In genomic region chr16:73959479-73959970, GRCm38 (mm10) we compare ENCODE assay signal across 23 mouse cellular contexts.
DNase-seq lines count a peak whose midpoint lies in the region; ATAC-seq and TF ChIP-seq lines count a peak whose summit lies in the region.
"Had no signal": no experiment of that assay in that cellular context is flagged by ENCODE, and none has a peak within 500 bp of the region (broad histone marks: within the 10 kb centered on the region; RNA-seq: fewer than 3 reads in every experiment).

No protein-coding gene starts in this region.

- H3K27me3 ChIP-seq in embryonic facial prominence, embryonic 14.5 days (replicated peaks; ENCODE audit: control insufficient read depth, insufficient read depth, low read length), result no peaks in the 10 kb centered on the region
- H3K27me3 ChIP-seq in embryonic facial prominence, embryonic 10.5 days (replicated peaks; ENCODE audit: low read depth, poor library complexity, severe bottlenecking), result no peaks in the 10 kb centered on the region
- no peaks in the 10 kb centered on the region for H3K27me3 ChIP-seq in kidney, postnatal 0 days (ENCODE audit: insufficient read depth, low read length)
- H3K27me3 ChIP-seq: embryonic facial prominence, embryonic 12.5 days; forebrain, embryonic 13.5 days; hindbrain, embryonic 13.5 days had no signal

- no peak for TF ChIP-seq CTCF in kidney, postnatal 0 days (IDR thresholded peaks at IDR 0.05; ENCODE audit: low read depth)

- no peak overlapping the region for H3K4me2 ChIP-seq in embryonic facial prominence, embryonic 14.5 days (ENCODE audit: low read depth, low read length)
- H3K4me2 ChIP-seq in kidney, postnatal 0 days (ENCODE audit: low read length), result no peak overlapping the region
- H3K4me2 ChIP-seq: embryonic facial prominence, embryonic 12.5 days; forebrain, embryonic 13.5 days; hindbrain, embryonic 13.5 days had no signal

- WGBS in embryonic facial prominence, embryonic 14.5 days, result 73% methylated on average over 6 of the region's 6 CpGs
- WGBS in embryonic facial prominence, embryonic 10.5 days, result 84% methylated on average over 6 of the region's 6 CpGs
- 53% methylated on average over 6 of the region's 6 CpGs for WGBS in kidney, postnatal 0 days

- H3K9ac ChIP-seq in embryonic facial prominence, embryonic 14.5 days (ENCODE audit: low read depth, low read length), result no peak overlapping the region
- no peak overlapping the region for H3K9ac ChIP-seq in kidney, postnatal 0 days (ENCODE audit: low read depth, low read length)
- H3K9ac ChIP-seq: embryonic facial prominence, embryonic 12.5 days; forebrain, embryonic 13.5 days; hindbrain, embryonic 13.5 days had no signal

- H3K36me3 ChIP-seq in embryonic facial prominence, embryonic 14.5 days (ENCODE audit: control insufficient read depth, insufficient read depth, low read length), result peaks cover 13% of the 10 kb centered on the region; the same call in 1 of the 2 replicates
- H3K36me3 ChIP-seq in embryonic facial prominence, embryonic 10.5 days (replicated peaks), result no peaks in the 10 kb centered on the region
- H3K36me3 ChIP-seq in kidney, postnatal 0 days (ENCODE audit: insufficient read depth, low read length), result no peaks in the 10 kb centered on the region
- H3K36me3 ChIP-seq: embryonic facial prominence, embryonic 12.5 days; heart, embryonic 10.5 days had no signal

- no peaks in the 10 kb centered on the region for H3K9me3 ChIP-seq in embryonic facial prominence, embryonic 14.5 days (ENCODE audit: control insufficient read depth, low read length)
- no peaks in the 10 kb centered on the region for H3K9me3 ChIP-seq in embryonic facial prominence, embryonic 10.5 days
- no peaks in the 10 kb centered on the region for H3K9me3 ChIP-seq in kidney, postnatal 0 days (replicated peaks; ENCODE audit: low read length)
- H3K9me3 ChIP-seq: embryonic facial prominence, embryonic 12.5 days; forebrain, embryonic 13.5 days; heart, embryonic 10.5 days; hindbrain, embryonic 13.5 days had no signal

- no peaks in the 10 kb centered on the region for H3K4me1 ChIP-seq in embryonic facial prominence, embryonic 14.5 days (ENCODE audit: control insufficient read depth, insufficient read depth, low read length)
- H3K4me1 ChIP-seq in embryonic facial prominence, embryonic 10.5 days, result no peaks in the 10 kb centered on the region; the same call in 1 of the 2 replicates
- 0 out of 2 replicates have a peak, but pooled peaks cover under 1% of the 10 kb centered on the region for H3K4me1 ChIP-seq in kidney, postnatal 0 days (replicated peaks; ENCODE audit: insufficient read depth, low read length)
- H3K4me1 ChIP-seq: heart, embryonic 10.5 days; hindbrain, embryonic 13.5 days had no signal

- no peak overlapping the region for H3K4me3 ChIP-seq in embryonic facial prominence, embryonic 14.5 days (ENCODE audit: low read depth, low read length)
- H3K4me3 ChIP-seq in embryonic facial prominence, embryonic 10.5 days, result no peak overlapping the region
- H3K4me3 ChIP-seq in kidney, postnatal 0 days (replicated peaks; ENCODE audit: low read depth, low read length), result no peak overlapping the region
- H3K4me3 ChIP-seq: embryonic facial prominence, embryonic 12.5 days; forebrain, embryonic 13.5 days; heart, embryonic 10.5 days; hindbrain, embryonic 13.5 days had no signal

- no peak for ATAC-seq in embryonic facial prominence, embryonic 14.5 days (ENCODE audit: low read depth)
- ATAC-seq in kidney, postnatal 0 days (replicated peaks; ENCODE audit: low FRiP score, low read depth), result no peak
- ATAC-seq in frontal cortex, adult (ENCODE audit: low TSS enrichment), result no peak
- ATAC-seq: activated CD4-positive, CD25-positive, alpha-beta regulatory T cell, adult 4 months; forebrain, embryonic 13.5 days; hindbrain, postnatal 0 days; Patski had no signal

- no peak overlapping the region for H3K27ac ChIP-seq in embryonic facial prominence, embryonic 14.5 days (replicated peaks; ENCODE audit: low read depth, low read length)
- H3K27ac ChIP-seq in embryonic facial prominence, embryonic 10.5 days (replicated peaks), result no peak overlapping the region
- H3K27ac ChIP-seq in kidney, postnatal 0 days, result no peak overlapping the region
- H3K27ac ChIP-seq: embryonic facial prominence, embryonic 12.5 days; forebrain, embryonic 13.5 days; heart, embryonic 10.5 days; hindbrain, embryonic 13.5 days; hindbrain, postnatal 0 days had no signal

- DNase-seq in embryonic facial prominence, embryonic 14.5 days (ENCODE audit: low spot score), result peak; percentile 6
- no peak for DNase-seq in embryonic facial prominence, embryonic 10.5 days (ENCODE audit: low spot score)
- peak; percentile 28 for DNase-seq in kidney, postnatal 0 days (ENCODE audit: low spot score)
- no peak for DNase-seq in kidney, postnatal 25 days
- peak; percentile 7 for DNase-seq in fibroblast of lung, adult 2 months (ENCODE audit: low read depth)
- DNase-seq in retina, postnatal 1 day, result peak; percentile 55
- DNase-seq in spleen, postnatal 14 days (ENCODE audit: low spot score in 2 of 2), result no peak
- DNase-seq: adrenal gland, postnatal 14 days; B cell, adult 2 months; cerebellum, adult 8-10 months; cerebellum, postnatal 14 days; embryo, embryonic 11 days; gastrocnemius, postnatal 10 days; heart, adult 18-20 months; heart, postnatal 14 days had no signal

Comparison
In these comparisons a context has a peak if more than half of its experiments do, and no peak if none do; other contexts are left out.
1. DNase-seq: peak in embryonic facial prominence, embryonic 14.5 days (single experiment), kidney, postnatal 0 days (single experiment), fibroblast of lung, adult 2 months (single experiment) and retina, postnatal 1 day (single experiment); none in embryonic facial prominence, embryonic 10.5 days (single experiment), kidney, postnatal 25 days (0 of 2) and spleen, postnatal 14 days (0 of 2).